Mouse (Mus musculus) hindlimb bud, embryonic 11.5 days (tissue): ENCODE measurements around the gene Gm45234.
"Not testable (repeated sequence)": the region's sequence is repeated elsewhere in the genome, so short reads cannot be mapped to it uniquely, and the experiment has no call there.

ENCODE experiments used
- DNase-seq: peaks from one replicate; pipeline ENCODE4 v3.0.0-alpha.2; 2012; ENCODE audit warnings: low read depth, low spot score; ENCODE audit errors: extremely low spot score

The Gm45234 gene

GRCm38 (mm10) chr6:124755831-124756595, at the start of gene Gm45234, which contains the start of gene Atn1:
TSS of gene Gm45234 (minus strand) at chr6:124756021.
TSS of gene Atn1 (minus strand) at chr6:124756524.
- DNase-seq, result no peak

GRCm38 (mm10) chr6:124804341-124804740, 48.5 kb upstream of the Gm45234 start:
- no peak for DNase-seq

DNA sequence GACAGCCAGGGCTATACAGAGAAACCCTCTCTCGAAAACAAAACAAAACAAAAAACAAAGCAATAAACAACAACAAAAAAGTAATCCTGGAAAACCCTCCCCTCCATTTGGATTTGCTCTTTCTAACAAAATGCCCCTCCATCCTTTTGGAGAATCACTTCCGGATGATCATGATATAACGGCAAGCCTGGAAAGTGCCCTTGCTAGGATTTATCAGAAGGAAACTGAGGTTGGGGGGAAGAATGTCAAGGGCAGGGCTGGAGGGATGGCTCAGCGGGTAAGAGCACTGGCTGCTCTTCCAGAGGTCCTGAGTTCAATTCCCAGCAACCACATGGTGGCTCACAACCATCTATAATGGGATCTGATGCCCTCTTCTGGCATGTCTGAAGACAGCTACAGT, 47.9 kb upstream of the Gm45234 start:
- not testable (repeated sequence) for DNase-seq

DNA sequence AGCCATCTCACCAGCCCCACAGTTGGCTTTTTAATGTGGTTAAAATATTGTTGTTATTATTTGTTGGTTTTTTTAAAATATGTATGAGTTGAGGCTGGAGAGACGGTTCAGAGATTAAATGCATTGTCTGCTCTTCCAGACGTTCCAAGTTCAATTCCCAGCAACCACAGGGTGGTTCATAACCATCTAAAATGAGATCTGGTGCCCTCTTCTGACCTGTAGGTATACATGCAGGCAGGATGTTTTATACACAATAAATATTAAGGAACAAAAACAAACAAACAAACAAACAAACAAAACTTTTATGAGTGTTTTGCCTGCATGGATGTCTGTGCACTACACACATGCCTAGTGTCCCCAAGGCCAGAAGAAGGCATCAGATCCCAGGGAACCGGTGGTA, 47.2 kb upstream of the Gm45234 start:
- no peak for DNase-seq

DNA sequence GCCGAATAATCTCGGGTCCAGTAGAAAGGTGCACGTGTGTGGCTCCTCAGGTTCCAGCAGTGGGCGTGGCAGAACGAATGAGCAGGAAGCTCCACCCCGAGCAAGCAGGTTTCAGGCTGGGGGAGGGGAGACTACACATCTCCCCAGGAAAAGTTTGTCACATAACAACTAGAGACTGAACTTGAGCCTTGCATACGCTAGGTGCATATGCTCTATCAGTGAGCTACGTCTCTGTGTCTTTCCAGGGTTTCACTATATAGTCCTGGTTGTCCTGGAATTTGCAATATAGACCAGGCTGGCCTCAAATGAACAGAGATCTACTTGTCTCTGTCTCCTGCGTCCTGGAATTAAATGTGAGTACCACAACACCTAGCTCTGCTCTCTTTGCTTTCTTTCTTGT, 46.6 kb upstream of the Gm45234 start:
- not testable (repeated sequence) for DNase-seq

GRCm38 (mm10) chr6:124796200-124796599, 40.4 kb upstream of the Gm45234 start:
- no peak for DNase-seq

DNA sequence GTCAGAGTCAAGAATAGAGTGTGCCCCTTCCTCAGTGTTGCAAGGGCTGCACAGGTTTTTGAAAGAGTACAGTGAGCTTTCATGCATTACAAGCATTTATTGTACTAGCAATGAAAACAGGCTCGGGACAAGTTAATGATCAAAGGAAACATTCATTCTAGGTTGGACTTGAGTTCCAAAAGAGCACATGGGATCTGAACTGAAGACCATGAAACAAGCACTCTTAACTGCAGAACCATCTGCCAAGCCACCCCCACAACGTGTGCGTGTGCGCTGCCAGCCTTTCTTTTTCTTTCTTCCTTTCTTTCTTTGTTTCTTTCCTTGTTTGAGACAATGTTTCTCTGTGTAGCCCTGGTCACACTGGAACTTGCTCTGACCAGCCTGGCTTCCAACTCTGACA, 40.0 kb upstream of the Gm45234 start:
- DNase-seq, result no peak

DNA sequence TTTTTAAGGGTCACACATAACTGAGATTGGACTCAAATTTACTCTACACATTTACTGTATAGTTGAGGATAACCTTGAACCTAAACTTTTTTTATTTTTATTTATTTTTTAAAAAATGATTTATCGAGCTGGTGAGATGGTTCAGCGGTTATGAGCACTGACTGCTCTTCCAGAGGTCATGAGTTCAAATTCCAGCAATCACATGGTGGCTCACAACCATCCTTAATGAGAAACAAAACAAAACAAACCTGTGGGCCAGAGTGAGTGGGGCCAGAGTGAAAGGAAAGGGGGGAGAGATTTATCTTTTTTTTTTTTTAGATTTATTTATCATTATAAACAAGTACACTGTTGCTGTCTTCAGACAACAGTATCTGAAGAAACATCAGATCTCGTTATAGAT, 36.1 kb upstream of the Gm45234 start:
- no peak for DNase-seq

DNA sequence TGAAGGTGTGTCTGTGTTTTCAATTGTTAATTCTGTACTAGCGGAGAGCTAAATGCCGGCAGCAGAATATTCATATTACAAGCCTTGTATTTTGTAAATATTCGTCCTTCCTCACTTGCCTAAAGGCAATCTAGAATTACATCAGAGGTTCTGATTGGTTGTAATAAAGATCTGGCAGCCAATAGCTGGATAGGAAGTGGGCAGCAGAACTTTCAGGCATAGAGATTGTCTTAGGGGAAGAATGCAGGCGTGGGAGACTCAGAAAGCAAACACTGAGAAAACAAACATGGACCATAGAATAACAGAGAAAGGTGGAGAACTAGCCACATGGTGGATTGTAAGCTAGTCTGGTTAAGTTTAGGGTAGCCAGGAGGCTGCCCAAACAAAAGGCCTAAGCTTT, 34.3 kb upstream of the Gm45234 start:
- no peak for DNase-seq

GRCm38 (mm10) chr6:124789519-124789918, 33.7 kb upstream of the Gm45234 start:
- DNase-seq, result no peak

- no peak for DNase-seq
Measured at GRCm38 (mm10) chr6:124787722-124788121, 31.9 kb upstream of the Gm45234 start.

DNA sequence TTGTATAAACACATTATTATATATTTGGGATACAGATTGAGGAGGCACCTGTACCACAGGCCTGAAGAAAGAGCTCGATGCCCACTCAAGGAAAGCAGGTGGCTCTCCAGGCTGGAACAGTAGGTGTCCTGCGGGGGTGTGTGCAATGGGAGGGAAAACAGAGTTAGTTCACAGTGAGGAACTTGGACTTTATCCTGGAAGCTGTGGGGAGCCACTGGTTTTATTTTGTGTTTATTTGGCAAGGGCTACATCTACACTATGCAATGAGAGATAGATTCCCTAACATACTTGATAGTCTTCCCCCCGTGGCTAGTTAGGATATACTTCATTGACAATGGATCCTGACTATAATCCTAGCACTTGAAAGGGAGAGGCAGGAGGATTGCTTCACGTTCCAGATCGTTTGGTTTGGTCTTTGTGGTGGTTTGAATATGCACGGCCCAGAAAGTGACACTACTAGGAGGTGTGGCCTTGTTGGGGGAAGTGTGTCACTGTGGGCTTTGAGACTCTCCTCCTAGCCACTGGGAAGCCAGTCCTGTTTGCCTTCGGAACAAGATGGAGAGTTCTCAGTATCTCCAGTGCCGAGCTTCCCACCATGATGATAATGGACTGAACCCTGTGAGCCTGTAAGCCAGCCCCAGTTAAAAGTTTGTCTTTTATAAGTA, 31.1 kb upstream of the Gm45234 start:
- no peak for DNase-seq

GRCm38 (mm10) chr6:124782436-124782835, 26.6 kb upstream of the Gm45234 start:
- DNase-seq, result no peak

- no peak for DNase-seq
Measured at GRCm38 (mm10) chr6:124780917-124781316, 25.1 kb upstream of the Gm45234 start.

DNA sequence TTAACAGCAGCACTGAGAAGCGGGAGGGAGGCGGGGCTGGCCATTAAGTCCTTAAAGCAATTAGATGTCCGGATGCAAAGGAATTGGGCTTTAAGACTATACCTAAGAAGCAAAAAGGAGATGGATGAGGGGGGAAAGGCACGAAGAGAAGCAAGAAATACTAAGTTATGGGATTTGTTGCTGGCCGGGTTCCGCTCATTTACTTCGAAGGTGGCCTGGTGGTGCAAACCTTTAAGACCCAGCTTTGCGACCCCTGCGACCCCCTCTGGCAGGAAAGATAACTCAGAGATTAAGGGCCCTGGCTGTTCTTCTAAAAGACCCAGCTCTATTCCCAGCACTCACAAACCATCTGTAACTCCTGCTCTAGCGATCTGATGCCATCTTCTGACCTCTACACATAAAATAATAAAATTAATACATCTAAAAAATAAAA, 24.2 kb upstream of the Gm45234 start:
- no peak for DNase-seq

DNA sequence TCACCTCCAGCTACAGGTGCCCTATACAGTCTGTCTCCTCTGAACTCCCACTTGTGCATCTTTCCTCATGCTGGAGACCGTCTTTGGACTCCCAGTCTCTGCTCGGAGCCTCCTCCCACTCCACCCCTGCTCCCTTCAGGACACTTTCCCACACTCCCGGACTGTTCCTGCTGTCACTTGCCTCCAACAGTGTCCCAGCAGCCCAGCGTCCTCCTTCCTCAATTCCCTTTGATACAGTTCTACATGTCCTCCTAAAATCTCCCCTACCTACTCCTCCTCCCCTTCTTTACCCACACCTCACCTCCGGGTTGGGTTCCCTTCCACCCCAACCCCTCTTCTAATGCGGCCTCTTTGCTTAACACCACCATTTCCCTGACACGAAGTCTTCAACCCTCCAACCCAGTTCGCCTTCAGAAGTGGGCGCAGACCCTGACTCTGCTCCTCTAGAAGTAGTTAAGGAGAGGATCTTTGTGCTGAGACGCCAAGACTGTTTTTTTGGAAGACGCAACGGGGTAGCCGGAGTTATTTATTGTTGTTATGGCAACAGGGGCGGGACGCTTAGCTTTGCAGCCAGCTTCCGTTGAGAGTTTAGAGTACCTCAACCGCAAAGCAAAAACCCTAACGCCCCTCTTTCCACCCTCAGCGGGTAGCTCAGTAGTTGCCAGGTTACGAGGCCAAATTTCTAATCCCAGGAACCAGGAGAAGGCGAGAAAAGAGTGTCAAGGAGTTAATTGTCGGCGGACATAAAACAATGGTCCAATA, 23.6 kb upstream of the Gm45234 start, which contains the start of gene Lrrc23:
Gene Lrrc23 (minus strand): TSS at position 506 of the 762 bp plus-strand sequence.
- DNase-seq, result peak; percentile 63

GRCm38 (mm10) chr6:124770511-124770910, 14.7 kb upstream of the Gm45234 start:
- DNase-seq, result no peak

DNA sequence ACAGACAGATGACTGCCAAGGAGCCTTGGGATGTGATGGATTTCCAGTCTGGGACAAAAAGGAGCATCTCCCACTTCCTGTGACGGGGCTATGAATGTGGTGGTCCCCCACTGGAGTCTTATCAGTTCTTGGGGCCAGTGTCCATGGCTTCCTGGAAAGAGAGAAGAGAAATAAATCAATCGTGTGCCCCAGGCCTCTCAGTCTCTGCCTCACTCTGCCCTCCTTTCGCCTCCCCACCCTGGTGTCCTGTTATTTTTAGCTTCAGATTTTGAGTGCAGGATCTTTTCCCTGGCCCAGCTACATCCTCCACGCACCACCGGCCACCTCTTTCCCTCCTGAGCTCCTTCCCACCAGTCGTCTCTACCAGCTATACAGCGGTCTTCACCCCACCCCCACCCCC, 14.2 kb upstream of the Gm45234 start:
- DNase-seq, result no peak

DNA sequence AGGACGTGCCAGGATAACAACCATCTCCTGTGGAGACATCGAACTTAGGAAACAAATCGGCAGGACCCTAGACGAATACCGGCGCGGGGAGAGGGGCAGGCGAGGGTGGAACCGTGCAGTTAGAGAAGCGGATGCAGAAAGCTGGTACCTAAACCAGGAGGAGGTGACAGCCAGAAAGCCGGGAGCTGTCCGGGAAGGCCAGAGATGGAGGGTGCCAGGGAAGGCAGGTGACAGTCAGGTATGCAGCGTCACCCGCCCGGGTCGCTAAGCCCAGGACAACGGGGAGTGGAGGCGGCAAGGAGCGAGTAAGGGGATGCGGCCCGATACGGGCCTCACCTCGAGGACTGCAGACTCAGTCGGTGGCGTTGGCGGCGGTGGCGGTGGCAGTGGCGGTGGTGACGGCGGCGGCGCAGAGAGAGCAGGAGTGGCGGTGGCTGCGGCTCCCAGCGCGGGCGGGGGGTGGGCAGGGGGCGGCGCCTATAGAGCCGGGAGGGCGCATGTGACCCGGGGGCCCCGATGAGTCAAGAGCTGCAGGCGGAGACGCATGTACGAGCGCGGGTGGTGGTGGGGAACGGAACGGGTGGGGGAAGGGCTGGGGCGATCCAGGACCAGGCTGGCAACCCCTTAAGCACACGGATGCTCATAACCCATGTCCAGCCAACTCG, 13.4 kb upstream of the Gm45234 start, which contains the start of gene Eno2:
Gene Eno2 (minus strand): TSS at position 573 of the 665 bp plus-strand sequence.
- DNase-seq, result no peak

- no peak for DNase-seq
Measured at GRCm38 (mm10) chr6:124768704-124769044, 12.9 kb upstream of the Gm45234 start.
